Mouse (Mus musculus) ES-E14 (cell line): ENCODE results near the gene Cpe.

Experiments used
- CHD2 ChIP-seq: IDR thresholded peaks from 2 replicates; pipeline ENCODE4 v1.6.1; 2014; ENCODE audit warnings: mild to moderate bottlenecking, low read depth, low read length, inconsistent platforms
- HCFC1 ChIP-seq: IDR thresholded peaks from 2 replicates; pipeline ENCODE4 v1.6.1; 2012; ENCODE audit warnings: low read length, inconsistent platforms, borderline replicate concordance; ENCODE audit not compliant: insufficient read depth
- MAFK ChIP-seq: IDR thresholded peaks from 2 replicates; pipeline ENCODE4 v1.6.1; 2014; ENCODE audit warnings: mild to moderate bottlenecking, low read depth, low read length, inconsistent platforms; ENCODE audit not compliant: insufficient read depth
- ZC3H11A ChIP-seq: IDR thresholded peaks from 2 replicates; pipeline ENCODE4 v1.6.1; 2012; ENCODE audit warnings: low read depth, mild to moderate bottlenecking, inconsistent platforms, low read length, borderline replicate concordance
- ZNF384 ChIP-seq: IDR thresholded peaks from 2 replicates; pipeline ENCODE4 v1.6.1; 2012; ENCODE audit warnings: low read depth, low read length, inconsistent platforms

DNA sequence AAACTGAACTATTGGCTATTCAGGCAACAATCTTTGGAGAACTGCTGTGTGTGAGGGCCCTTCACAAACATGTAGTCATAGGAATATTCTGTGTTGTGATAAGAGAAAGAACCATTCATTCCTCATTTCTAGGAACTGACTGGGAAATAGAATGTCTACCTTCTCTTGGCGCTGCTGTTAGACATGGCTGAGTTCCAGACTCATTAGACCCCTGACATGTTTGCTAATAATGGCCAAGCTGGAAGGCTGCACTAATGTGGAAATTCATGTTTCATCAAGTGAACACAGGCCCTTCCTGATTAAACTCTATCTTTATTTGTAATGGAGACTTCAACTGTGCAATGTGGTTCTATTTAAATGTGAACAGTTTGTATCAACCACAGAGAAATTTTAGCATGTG, 46.1 kb upstream of the Cpe start:
- no peak for TF ChIP-seq ZNF384
- TF ChIP-seq MAFK: no peak
- no peak for TF ChIP-seq CHD2
- no peak for TF ChIP-seq HCFC1
- no peak for TF ChIP-seq ZC3H11A
